Comparison of ENCODE assay signal across 24 mouse cellular contexts in genomic region chr5:37902741-37903140, GRCm38 (mm10).
DNase-seq lines count a peak whose midpoint lies in the region; ATAC-seq and TF ChIP-seq lines count a peak whose summit lies in the region.
"Had no signal": no experiment of that assay in that cellular context is flagged by ENCODE, and none has a peak within 500 bp of the region (broad histone marks: within the 10 kb centered on the region; RNA-seq: fewer than 3 reads in every experiment).

No protein-coding gene starts in this region.

- peaks cover 71% of the 10 kb centered on the region for H3K27me3 ChIP-seq in forebrain, embryonic 11.5 days (ENCODE audit: control insufficient read depth, insufficient read depth, low read length)
- peaks cover 99% of the 10 kb centered on the region for H3K27me3 ChIP-seq in forebrain, embryonic 13.5 days
- no peaks in the 10 kb centered on the region for H3K27me3 ChIP-seq in testis, adult 2 months (ENCODE audit: control insufficient read depth, insufficient read depth, low read length)
- H3K27me3 ChIP-seq in embryonic facial prominence, embryonic 15.5 days: peaks cover 40% of the 10 kb centered on the region
- H3K27me3 ChIP-seq: Patski had no signal

- H3K9me3 ChIP-seq in forebrain, embryonic 11.5 days (ENCODE audit: control insufficient read depth, low read length): no peaks in the 10 kb centered on the region
- H3K9me3 ChIP-seq in forebrain, embryonic 13.5 days (replicated peaks): no peaks in the 10 kb centered on the region
- no peaks in the 10 kb centered on the region for H3K9me3 ChIP-seq in embryonic facial prominence, embryonic 15.5 days (replicated peaks)
- H3K9me3 ChIP-seq: forebrain, embryonic 12.5 days; hindbrain, embryonic 10.5 days; hindbrain, embryonic 13.5 days had no signal

- H3K4me2 ChIP-seq in forebrain, embryonic 11.5 days (ENCODE audit: low read depth, low read length, severe bottlenecking): no peak overlapping the region
- H3K4me2 ChIP-seq in forebrain, embryonic 13.5 days: no peak overlapping the region
- no peak overlapping the region for H3K4me2 ChIP-seq in embryonic facial prominence, embryonic 15.5 days (replicated peaks)

- H3K36me3 ChIP-seq in forebrain, embryonic 11.5 days (ENCODE audit: control insufficient read depth, insufficient read depth, low read length): no peaks in the 10 kb centered on the region
- no peaks in the 10 kb centered on the region for H3K36me3 ChIP-seq in forebrain, embryonic 13.5 days (ENCODE audit: poor library complexity, severe bottlenecking)
- no peaks in the 10 kb centered on the region for H3K36me3 ChIP-seq in testis, adult 2 months (ENCODE audit: control insufficient read depth, insufficient read depth, low read length)
- no peaks in the 10 kb centered on the region for H3K36me3 ChIP-seq in embryonic facial prominence, embryonic 15.5 days
- H3K36me3 ChIP-seq: forebrain, embryonic 12.5 days; G1E; hindbrain, embryonic 10.5 days; hindbrain, embryonic 13.5 days had no signal

- no peak overlapping the region for H3K9ac ChIP-seq in forebrain, embryonic 11.5 days (ENCODE audit: low read length)
- H3K9ac ChIP-seq in forebrain, embryonic 13.5 days: no peak overlapping the region
- H3K9ac ChIP-seq in embryonic facial prominence, embryonic 15.5 days: no peak overlapping the region
- H3K9ac ChIP-seq: hindbrain, embryonic 13.5 days had no signal

- no peak for TF ChIP-seq CTCF in testis, adult 2 months (IDR thresholded peaks at IDR 0.05; ENCODE audit: control insufficient read depth, insufficient read depth, insufficient replicate concordance, low read depth, low read length)

- peak; percentile 41 for DNase-seq in forebrain, embryonic 11.5 days (ENCODE audit: low spot score)
- no peak for DNase-seq in testis, postnatal 10 days (ENCODE audit: low spot score)
- DNase-seq: adrenal gland, postnatal 10 days; B cell, adult 2 months; cerebellum, adult 11 months; cerebellum, adult 2 months; cerebellum, adult 9-11 months; cerebellum, postnatal 25 days; gastrocnemius, postnatal 10 days; gastrocnemius, postnatal 36 days; heart, postnatal 36 days; kidney, adult 18-20 months had no signal

- no peak overlapping the region for H3K4me3 ChIP-seq in forebrain, embryonic 11.5 days (ENCODE audit: low read depth, low read length)
- H3K4me3 ChIP-seq in forebrain, embryonic 13.5 days: no peak overlapping the region
- H3K4me3 ChIP-seq in testis, adult 2 months (ENCODE audit: control insufficient read depth, low read depth, low read length): peak overlapping the region; percentile 20; the same call in 1 of the 2 replicates
- no peak overlapping the region for H3K4me3 ChIP-seq in embryonic facial prominence, embryonic 15.5 days (replicated peaks)
- H3K4me3 ChIP-seq: forebrain, embryonic 12.5 days; hindbrain, embryonic 13.5 days had no signal

- peaks cover 7% of the 10 kb centered on the region; the same call in 1 of the 2 replicates for H3K4me1 ChIP-seq in forebrain, embryonic 11.5 days (replicated peaks; ENCODE audit: control insufficient read depth, insufficient read depth, low read length)
- peaks cover 15% of the 10 kb centered on the region for H3K4me1 ChIP-seq in forebrain, embryonic 13.5 days
- H3K4me1 ChIP-seq in testis, adult 2 months (ENCODE audit: control insufficient read depth, insufficient read depth, low read length): peaks cover 14% of the 10 kb centered on the region
- H3K4me1 ChIP-seq in embryonic facial prominence, embryonic 15.5 days: peaks cover 29% of the 10 kb centered on the region

- TF ChIP-seq POLR2A in testis, adult 2 months (IDR thresholded peaks at IDR 0.05; ENCODE audit: control insufficient read depth, low read depth, low read length): no peak

- no peak for ATAC-seq in forebrain, embryonic 11.5 days (replicated peaks; ENCODE audit: low FRiP score)
- no peak for ATAC-seq in forebrain, embryonic 13.5 days
- ATAC-seq in embryonic facial prominence, embryonic 15.5 days (ENCODE audit: insufficient number of reproducible peaks, low FRiP score, low TSS enrichment, low read depth): no peak
- no peak for ATAC-seq in inflammation-experienced regulatory T-cells, adult 6 months
- ATAC-seq: forebrain, embryonic 16.5 days; hindbrain, embryonic 16.5 days; intestine, embryonic 16.5 days; Patski had no signal

- no peak overlapping the region for H3K27ac ChIP-seq in forebrain, embryonic 11.5 days (ENCODE audit: low read depth, low read length)
- no peak overlapping the region for H3K27ac ChIP-seq in forebrain, embryonic 13.5 days
- no peak overlapping the region for H3K27ac ChIP-seq in testis, adult 2 months (ENCODE audit: control insufficient read depth, insufficient read depth, low read depth, low read length)
- H3K27ac ChIP-seq in embryonic facial prominence, embryonic 15.5 days (replicated peaks): 0 out of 2 replicates have a peak overlapping the region, but pooled peaks have one; percentile 34
- H3K27ac ChIP-seq: forebrain, embryonic 12.5 days; hindbrain, embryonic 13.5 days had no signal

- 54% methylated on average over 2 of the region's 2 CpGs for WGBS in forebrain, embryonic 11.5 days
- 42% methylated on average over 2 of the region's 2 CpGs for WGBS in forebrain, embryonic 13.5 days
- WGBS in embryonic facial prominence, embryonic 15.5 days: 43% methylated on average over 2 of the region's 2 CpGs
